Mouse (Mus musculus) right cerebral cortex, adult 2 months (tissue): ENCODE measurements at regions not wholly inside any gene's neighbourhood (a gene's known extent, or its start where the extent isn't known, plus 50 kb on each side); places are given as distances from the start of the nearest gene placed in this dataset.

ENCODE experiments used
- DNase-seq, 2 experiments: peaks; one replicate each; pipeline ENCODE4 v3.0.0; 2021 to 2022; ENCODE audit warnings: low spot score in 2 of 2

- DNase-seq, result no peak
Measured at GRCm38 (mm10) chr14:76789376-76789775, 232.7 kb upstream of the Serp2 start.

GRCm38 (mm10) chr14:76787601-76788000 lies 230.9 kb upstream of the Serp2 start:
- DNase-seq, result no peak

- no peak for DNase-seq
Measured at GRCm38 (mm10) chr14:76786214-76786613, 229.5 kb upstream of the Serp2 start.

DNA sequence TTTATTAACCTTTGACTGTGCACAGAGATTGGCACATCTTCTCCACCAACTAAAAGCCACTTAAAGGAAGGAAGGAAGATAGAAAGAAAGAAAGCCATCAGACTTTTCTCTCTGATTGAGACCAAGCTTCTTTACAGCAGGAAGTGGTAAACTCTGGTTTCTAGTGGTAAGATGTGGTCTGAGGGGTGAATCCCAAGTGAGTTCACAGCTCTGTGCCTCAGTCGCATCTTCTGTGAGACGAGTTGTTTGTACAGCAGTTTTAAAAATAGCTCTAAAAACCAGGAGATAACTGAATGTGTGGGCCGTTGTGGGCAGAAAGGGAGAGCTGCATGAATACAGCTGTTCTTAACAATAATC lies 224.8 kb upstream of the Serp2 start:
- no peak for DNase-seq

GRCm38 (mm10) chr14:76780572-76781523 lies 224.2 kb upstream of the Serp2 start:
- no peak for DNase-seq

GRCm38 (mm10) chr14:76778541-76779399 lies 222.1 kb upstream of the Serp2 start:
- peak; percentile 74 to 78 for DNase-seq

GRCm38 (mm10) chr14:76775387-76775924 lies 218.8 kb upstream of the Serp2 start:
- no peak for DNase-seq

GRCm38 (mm10) chr14:76772781-76773438 lies 216.2 kb upstream of the Serp2 start:
- no peak for DNase-seq

- no peak for DNase-seq
Measured at GRCm38 (mm10) chr14:76770106-76770505, 213.4 kb upstream of the Serp2 start.

GRCm38 (mm10) chr14:76767301-76767700 lies 210.6 kb upstream of the Serp2 start:
- no peak for DNase-seq

- no peak for DNase-seq
Measured at GRCm38 (mm10) chr14:76766186-76766713, 209.6 kb upstream of the Serp2 start.

- DNase-seq, result peak in 1 of 2 experiments; percentile 56
Measured at GRCm38 (mm10) chr14:76765094-76765504, 208.4 kb upstream of the Serp2 start.

GRCm38 (mm10) chr14:76764390-76764796 lies 207.7 kb upstream of the Serp2 start:
- DNase-seq, result peak; percentile 75 to 79

GRCm38 (mm10) chr14:76763539-76763938 lies 206.8 kb upstream of the Serp2 start:
- no peak for DNase-seq

DNA sequence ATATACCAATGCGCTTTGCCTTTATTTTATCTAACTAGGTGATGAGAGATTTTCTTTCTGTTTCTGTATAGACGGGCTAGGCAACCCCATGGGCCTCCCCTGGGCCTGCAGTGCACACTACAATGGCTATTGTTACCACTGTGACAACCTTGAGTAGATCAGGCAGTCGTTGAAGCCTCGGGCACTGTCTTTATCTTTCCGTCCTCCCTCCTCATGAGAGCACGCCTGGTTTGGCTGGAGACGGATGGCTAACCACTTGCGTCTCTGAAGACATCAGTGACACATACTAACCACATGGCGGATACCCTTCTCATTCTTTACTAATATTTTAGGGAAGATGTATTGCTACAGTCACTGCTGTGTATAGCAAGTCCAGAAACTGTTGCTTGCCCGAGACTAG lies 206.1 kb upstream of the Serp2 start:
- no peak for DNase-seq

- no peak for DNase-seq
Measured at GRCm38 (mm10) chr14:76761691-76762090, 205.0 kb upstream of the Serp2 start.

DNA sequence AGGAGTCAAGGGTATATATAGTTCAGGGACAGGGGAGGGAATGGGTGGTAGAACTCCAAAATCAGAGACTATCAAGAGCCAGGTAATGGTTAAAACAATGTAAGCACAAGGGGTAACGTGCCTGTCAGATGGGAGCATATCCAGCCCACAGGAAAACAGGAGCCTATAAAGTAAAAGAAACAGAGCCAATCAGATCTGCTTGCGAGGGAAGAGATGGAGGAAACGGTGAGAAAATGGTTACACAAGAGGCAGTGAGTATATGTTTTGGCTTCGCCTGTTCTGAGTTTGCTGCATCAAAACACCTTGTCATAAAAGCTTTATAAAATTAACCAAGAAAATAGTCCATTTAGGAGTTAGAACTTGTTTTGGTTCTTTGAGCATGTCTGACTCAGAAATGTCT lies 204.6 kb upstream of the Serp2 start:
- no peak for DNase-seq

- DNase-seq, result peak; percentile 83 to 88
Measured at GRCm38 (mm10) chr14:76760509-76761023, 203.9 kb upstream of the Serp2 start.

DNA sequence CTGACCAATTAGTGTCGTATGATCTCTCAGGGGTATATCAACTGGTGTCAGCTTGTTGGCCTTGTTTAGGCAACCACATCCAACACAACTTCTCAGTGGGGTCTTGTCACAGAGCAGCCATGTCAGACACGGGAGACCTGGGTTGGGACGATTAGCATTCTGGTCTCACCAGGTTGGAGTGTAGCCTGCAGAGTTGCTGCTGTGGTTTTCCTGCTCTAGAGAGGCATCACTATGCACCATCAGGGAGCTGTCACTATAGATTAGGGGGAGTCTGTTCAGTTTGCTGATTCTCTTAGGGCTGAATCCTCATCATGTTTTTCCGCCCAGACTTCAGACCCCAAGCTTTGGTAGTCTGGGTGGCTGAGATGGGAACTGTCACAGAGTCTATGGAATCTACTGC lies 202.7 kb upstream of the Serp2 start:
- DNase-seq, result no peak

DNA sequence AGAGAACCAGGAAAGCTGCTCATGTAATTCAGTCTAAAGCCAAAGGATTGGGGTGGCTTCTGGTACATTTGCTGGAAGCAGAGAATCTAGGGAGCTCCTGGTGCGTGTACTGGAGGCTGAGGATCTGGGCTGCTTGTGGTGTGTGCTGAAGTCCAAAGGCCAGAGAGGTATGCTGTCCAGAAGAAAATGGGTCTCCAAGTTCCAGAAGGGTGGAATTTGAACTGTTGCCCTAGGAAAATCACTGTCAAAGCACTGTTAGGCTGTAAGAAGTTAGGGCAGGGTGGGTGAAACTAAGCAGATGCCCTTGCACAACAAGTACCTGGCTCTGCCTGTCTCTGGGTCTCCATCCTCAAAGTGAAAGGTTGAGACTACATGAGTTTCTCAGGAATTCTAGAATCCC lies 201.9 kb upstream of the Serp2 start:
- DNase-seq, result no peak
